Mouse (Mus musculus) liver, adult 2 months (tissue): ENCODE measurements around the gene Arih1. TPM values are rescaled to one million over a fixed set of nuclear protein-coding genes. Genes with fewer than 3 reads are reported as not detected.

Source experiments
- DNase-seq: peaks from one replicate; pipeline ENCODE4 v3.0.0-alpha.2; 2011; ENCODE audit warnings: low read depth, low spot score; ENCODE audit errors: extremely low read depth
- H3K27ac ChIP-seq: fragments of 200-500 bp; replicated peaks from 2 replicates; pipeline ENCODE4 v1.5.1; 2012; ENCODE audit warnings: low read depth, mild to moderate bottlenecking, control low read depth, inconsistent platforms, low read length; ENCODE audit not compliant: insufficient read depth
- H3K27me3 ChIP-seq: fragments of 200-500 bp; 2 replicates; pipeline ENCODE4 v1.6.1; 2012; ENCODE audit warnings: mild to moderate bottlenecking, moderate library complexity, low read length, inconsistent platforms; ENCODE audit not compliant: control insufficient read depth, insufficient read depth
- H3K36me3 ChIP-seq: fragments of 200-500 bp; 2 replicates; pipeline ENCODE4 v1.6.1; 2012; ENCODE audit warnings: low read length, inconsistent platforms; ENCODE audit not compliant: control insufficient read depth, insufficient read depth
- H3K4me1 ChIP-seq: fragments of 200-500 bp; 2 replicates; pipeline ENCODE4 v1.6.1; 2011; ENCODE audit warnings: low read length; ENCODE audit not compliant: control insufficient read depth, insufficient read depth
- H3K4me3 ChIP-seq: fragments of 200-500 bp; 2 replicates; pipeline ENCODE4 v1.5.1; 2011; ENCODE audit warnings: low read depth, mild to moderate bottlenecking, control low read depth, low read length, moderate library complexity; ENCODE audit not compliant: insufficient read depth
- H3K79me2 ChIP-seq: fragments of 200-500 bp; 2 replicates; pipeline ENCODE4 v1.6.1; 2012; ENCODE audit warnings: inconsistent platforms, mild to moderate bottlenecking, low read length, moderate library complexity; ENCODE audit not compliant: control insufficient read depth, insufficient read depth
- H3K9ac ChIP-seq: fragments of 200-500 bp; 2 replicates; pipeline ENCODE4 v1.6.1; 2012; ENCODE audit warnings: low read depth, mild to moderate bottlenecking, control low read depth, inconsistent platforms, low read length
- CTCF ChIP-seq: fragments of 200-500 bp; IDR thresholded peaks from 2 replicates; pipeline ENCODE4 v1.5.1; 2011; ENCODE audit warnings: low read depth, low read length, control low read depth
- POLR2A ChIP-seq: fragments of 200-500 bp; IDR thresholded peaks from 2 replicates; pipeline ENCODE4 v1.6.1; 2011; ENCODE audit warnings: low read length, control low read depth; ENCODE audit not compliant: insufficient read depth; ENCODE audit errors: extremely low read depth
- WGBS: fragments of 180-500 bp; shearing (Covaris S2); methylation state at CpG from one replicate; pipeline ENCODE4 v1.1.7; 2018; 5-methylcytosine and 5-hydroxymethylcytosine counted together
- polyA plus RNA-seq: library from polyadenylated mRNA; depleted of rRNA; stranded (reverse); fragments of >200 nt; gene quantifications from 2 replicates; pipeline ENCODE4 v1.2.3, GENCODE M21; 2012
- total RNA-seq: library from RNA; depleted of rRNA; stranded (reverse); fragments of >200 nt; gene quantifications from 2 replicates; pipeline ENCODE4 v1.2.3, GENCODE M21; 2014

Arih1 gene
- total and polyA plus RNA-seq, 2 experiments: 10.2 to 31.4 TPM

DNA sequence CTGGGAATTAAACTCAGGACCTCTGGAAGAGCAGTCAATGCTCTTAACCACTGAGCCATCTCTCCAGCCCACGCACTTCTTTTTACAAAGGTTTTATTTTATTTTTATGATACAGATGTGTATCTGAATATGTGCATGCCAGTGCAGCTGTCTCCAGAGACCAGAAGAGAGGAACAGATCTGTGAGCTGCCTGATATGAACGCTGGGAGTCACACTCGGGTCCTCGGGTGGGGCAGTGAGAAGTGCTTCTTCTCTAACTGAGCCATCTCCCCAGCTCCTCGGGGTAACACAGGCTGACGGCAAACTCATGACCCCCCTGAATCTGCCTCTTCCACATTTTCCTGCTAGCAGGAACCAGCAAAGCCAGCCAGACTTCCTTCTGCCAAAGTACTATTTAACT lies 40.3 kb upstream of the Arih1 start:
- Histone ChIP-seq H3K79me2 (no peaks in the 10 kb centered on the region), H3K4me1 (no peaks in the 10 kb centered on the region), H3K27ac (no peak overlapping the region), H3K4me3 (no peak overlapping the region), H3K36me3 (no peaks in the 10 kb centered on the region), H3K27me3 (no peaks in the 10 kb centered on the region), H3K9ac (no peak overlapping the region)
- DNase-seq: no peak
- WGBS: 80% methylated on average over 6 of the region's 6 CpGs
- TF ChIP-seq POLR2A: no peak
- no peak for TF ChIP-seq CTCF

DNA sequence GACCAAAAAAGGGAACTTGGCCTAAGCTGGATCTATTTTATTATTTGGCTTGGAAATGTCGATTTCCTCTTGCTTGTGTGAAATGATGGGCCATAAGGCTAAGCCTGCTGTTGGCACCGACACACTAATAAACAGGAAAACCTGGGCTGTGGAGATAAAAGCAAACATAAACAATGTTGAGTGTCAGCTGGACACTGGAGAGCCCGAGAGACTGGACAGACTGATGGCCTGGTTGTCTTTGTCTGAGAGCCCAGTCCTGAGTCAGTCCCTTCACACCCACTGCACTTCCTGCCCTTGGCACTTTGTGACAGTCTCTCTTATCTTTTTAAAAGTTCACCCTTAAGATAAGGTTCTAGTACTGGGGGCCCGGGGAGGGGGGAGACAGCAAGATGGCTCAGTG lies 36.5 kb upstream of the Arih1 start:
- 57% methylated on average over 4 of the region's 4 CpGs for WGBS
- H3K4me1 ChIP-seq: no peaks in the 10 kb centered on the region
- H3K27ac ChIP-seq: no peak overlapping the region
- no peaks in the 10 kb centered on the region for H3K79me2 ChIP-seq
- DNase-seq: no peak
- no peaks in the 10 kb centered on the region for H3K36me3 ChIP-seq
- TF ChIP-seq POLR2A (no peak), CTCF (no peak)
- H3K27me3 ChIP-seq: no peaks in the 10 kb centered on the region
- H3K4me3 ChIP-seq: no peak overlapping the region
- no peak overlapping the region for H3K9ac ChIP-seq

DNA sequence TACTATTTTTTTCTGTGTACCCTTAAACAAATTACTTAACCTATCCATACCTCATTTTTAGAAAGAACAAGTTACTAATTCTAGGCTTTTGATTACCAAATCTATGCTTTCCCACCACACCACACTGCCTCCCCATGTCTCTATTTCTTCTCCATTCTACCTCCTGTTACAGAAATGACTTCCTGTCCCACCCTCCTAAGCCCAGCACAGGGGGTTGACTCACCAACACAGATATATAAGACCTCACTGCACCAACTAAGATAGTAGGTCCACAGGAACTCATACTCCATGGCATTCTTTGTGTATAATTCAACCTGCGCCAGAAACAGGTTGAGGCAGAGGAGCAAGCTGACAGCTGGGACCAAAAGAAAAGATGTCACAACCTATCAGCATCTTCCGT lies 33.0 kb upstream of the Arih1 start:
- 91% methylated on average over 2 of the region's 2 CpGs for WGBS
- Histone ChIP-seq H3K36me3 (no peaks in the 10 kb centered on the region), H3K4me3 (no peak overlapping the region), H3K9ac (no peak overlapping the region), H3K27me3 (no peaks in the 10 kb centered on the region), H3K27ac (no peak overlapping the region), H3K4me1 (no peaks in the 10 kb centered on the region), H3K79me2 (no peaks in the 10 kb centered on the region)
- no peak for DNase-seq
- TF ChIP-seq CTCF (no peak), POLR2A (no peak)

DNA sequence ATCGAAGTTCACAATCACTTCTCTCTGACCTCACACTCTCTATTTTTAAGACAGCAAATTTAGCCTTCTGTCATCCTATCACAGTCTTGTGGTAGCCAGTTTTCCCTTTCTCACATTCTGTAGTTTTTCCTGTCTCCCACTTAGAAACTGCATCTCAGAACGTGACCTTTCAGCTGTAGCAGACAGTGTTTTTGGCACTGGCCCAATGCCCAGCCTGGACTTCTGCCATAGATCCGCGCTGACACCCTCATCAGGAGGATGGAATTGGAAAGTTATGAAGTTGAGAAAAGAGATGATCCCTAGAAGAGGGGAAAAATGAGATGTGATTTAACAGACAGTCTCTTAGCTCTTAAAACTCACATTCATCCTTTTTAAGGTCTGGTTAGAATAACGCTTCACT lies 32.6 kb upstream of the Arih1 start:
- no peaks in the 10 kb centered on the region for H3K4me1 ChIP-seq
- DNase-seq: no peak
- H3K79me2 ChIP-seq: no peaks in the 10 kb centered on the region
- H3K27me3 ChIP-seq: no peaks in the 10 kb centered on the region
- no peak overlapping the region for H3K9ac ChIP-seq
- no peak overlapping the region for H3K4me3 ChIP-seq
- H3K27ac ChIP-seq: no peak overlapping the region
- no peaks in the 10 kb centered on the region for H3K36me3 ChIP-seq
- WGBS: 40% methylated on average over 5 of the region's 5 CpGs
- no peak for TF ChIP-seq POLR2A
- no peak for TF ChIP-seq CTCF

DNA sequence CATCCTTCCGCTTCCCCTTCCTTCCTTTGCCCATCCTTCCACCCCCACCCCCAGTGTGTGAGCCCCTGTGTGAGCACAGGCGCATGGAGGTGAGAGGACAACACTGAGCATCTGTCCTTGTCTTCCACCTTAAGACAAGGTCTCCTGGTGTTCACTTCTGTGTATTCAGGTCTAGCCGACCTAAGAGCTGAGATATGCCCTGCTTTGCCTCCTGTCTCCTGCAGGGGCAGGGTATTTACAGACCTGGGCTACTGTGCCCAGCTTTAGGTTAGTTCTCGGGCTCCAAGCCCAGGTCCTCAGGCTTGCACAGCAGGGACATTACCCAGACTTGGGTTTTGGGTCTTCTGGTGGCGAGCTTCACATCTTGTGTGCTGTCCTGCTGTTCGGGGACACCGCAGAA lies 30.7 kb upstream of the Arih1 start:
- Histone ChIP-seq H3K36me3 (no peaks in the 10 kb centered on the region), H3K27ac (no peak overlapping the region), H3K79me2 (no peaks in the 10 kb centered on the region), H3K4me1 (no peaks in the 10 kb centered on the region), H3K27me3 (no peaks in the 10 kb centered on the region), H3K9ac (no peak overlapping the region), H3K4me3 (no peak overlapping the region)
- no peak for TF ChIP-seq POLR2A
- no peak for TF ChIP-seq CTCF
- WGBS: 65% methylated on average over 7 of the region's 7 CpGs
- no peak for DNase-seq

DNA sequence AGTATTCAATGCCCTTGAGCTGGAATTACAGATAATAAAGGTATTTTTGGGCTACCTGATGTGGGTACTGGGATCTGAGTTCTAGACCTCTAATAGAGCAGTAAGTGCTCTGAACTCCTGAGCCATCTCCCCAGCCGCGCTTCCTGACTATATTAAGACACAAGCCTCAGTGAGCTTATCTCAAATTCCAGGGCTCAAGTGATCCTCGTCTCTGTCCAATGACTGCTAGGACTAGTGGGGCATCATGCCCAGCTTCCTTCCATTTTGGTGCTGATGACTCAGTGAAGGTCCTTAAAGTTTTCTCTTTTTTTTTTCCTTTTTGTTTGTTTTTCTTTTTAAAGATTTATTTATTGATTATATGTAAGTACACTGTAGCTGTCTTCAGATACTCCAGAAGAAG lies 28.7 kb upstream of the Arih1 start:
- WGBS: 51% methylated on average over 3 of the region's 3 CpGs
- H3K4me3 ChIP-seq: no peak overlapping the region
- TF ChIP-seq CTCF: no peak
- no peak for TF ChIP-seq POLR2A

More for the DNA sequence above, 28.7 kb upstream of the Arih1 start:
- Histone ChIP-seq H3K36me3 (no peaks in the 10 kb centered on the region), H3K4me1 (no peaks in the 10 kb centered on the region), H3K27me3 (no peaks in the 10 kb centered on the region), H3K27ac (no peak overlapping the region), H3K9ac (no peak overlapping the region), H3K79me2 (no peaks in the 10 kb centered on the region)
- DNase-seq: no peak
